Mouse (Mus musculus) olfactory bulb, adult 2 months (tissue): ENCODE data around the gene Klhl29. TPM values are rescaled to one million over a fixed set of nuclear protein-coding genes. Genes with fewer than 3 reads are reported as not detected.

Source experiments
- H3K27ac ChIP-seq: fragments of 200-500 bp; 2 replicates; pipeline ENCODE4 v1.5.1; 2012; ENCODE audit warnings: low read depth, low read length; ENCODE audit not compliant: insufficient read depth
- H3K4me1 ChIP-seq: fragments of 200-500 bp; 2 replicates; pipeline ENCODE4 v1.6.1; 2012; ENCODE audit warnings: low read length; ENCODE audit not compliant: control insufficient read depth, insufficient read depth
- H3K4me3 ChIP-seq: fragments of 200-500 bp; 2 replicates; pipeline ENCODE4 v1.5.1; 2012; ENCODE audit warnings: mild to moderate bottlenecking, low read depth, low read length, moderate library complexity; ENCODE audit not compliant: insufficient read depth
- CTCF ChIP-seq: fragments of 200-500 bp; IDR thresholded peaks from 2 replicates; pipeline ENCODE4 v1.5.1; 2012; ENCODE audit warnings: low read depth, mild to moderate bottlenecking, low read length, moderate library complexity; ENCODE audit not compliant: insufficient read depth
- POLR2A ChIP-seq: fragments of 200-500 bp; IDR thresholded peaks from 2 replicates; pipeline ENCODE4 v1.6.1; 2012; ENCODE audit warnings: mild to moderate bottlenecking, low read depth, low read length, moderate library complexity; ENCODE audit not compliant: insufficient read depth
- WGBS: fragments of 180-500 bp; shearing (Covaris S2); methylation state at CpG from one replicate; pipeline ENCODE4 v1.1.7; 2018; 5-methylcytosine and 5-hydroxymethylcytosine counted together
- polyA plus RNA-seq: library from polyadenylated mRNA; stranded (reverse); fragments of >200 nt; gene quantifications from 2 replicates; pipeline ENCODE4 v1.2.4, GENCODE M21; 2012; ENCODE audit warnings: low replicate concordance; ENCODE audit not compliant: missing spikeins, insufficient read depth, insufficient read length

Klhl29 gene
- polyA plus RNA-seq, 1 experiment: not detected

DNA sequence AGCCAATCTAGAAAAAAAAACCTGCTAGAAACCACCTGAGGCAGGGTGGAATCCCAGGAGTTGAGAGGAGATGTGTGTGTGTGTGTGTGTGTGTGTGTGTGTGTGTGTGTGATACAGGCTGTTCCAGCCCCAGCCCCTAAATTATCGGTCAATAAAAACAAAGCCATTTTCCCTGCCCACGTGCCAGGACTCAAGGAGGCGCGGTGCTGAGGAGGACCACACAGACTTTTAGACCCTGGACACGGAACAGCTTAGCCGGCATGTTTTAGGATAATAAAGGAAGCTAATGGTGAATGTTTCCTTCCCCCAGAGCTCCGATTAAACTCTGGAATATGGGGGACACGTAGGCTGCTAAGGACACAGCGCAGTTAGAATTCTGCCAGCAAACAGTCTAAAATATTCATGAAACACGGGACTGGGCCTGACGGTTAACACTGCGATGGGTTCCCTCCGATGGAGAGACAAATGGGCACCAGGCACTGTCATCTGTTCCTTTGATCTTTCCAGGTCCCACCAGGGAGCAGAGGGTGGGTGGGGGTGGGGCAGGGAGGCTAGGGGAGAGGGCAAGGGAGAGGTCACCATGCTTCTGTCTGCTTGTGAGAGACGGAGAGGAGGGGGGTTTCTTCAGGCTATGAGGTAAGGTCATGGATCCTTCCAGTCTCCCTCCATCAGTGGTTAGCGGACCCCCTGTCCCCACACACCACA is 185.9 kb downstream of the Klhl29 start:
- 72% methylated on average over 15 of the region's 15 CpGs for WGBS
- Histone ChIP-seq H3K27ac (no peak overlapping the region), H3K4me1 (peaks cover 41% of the 10 kb centered on the region), H3K4me3 (no peak overlapping the region)
- TF ChIP-seq CTCF: no peak
- TF ChIP-seq POLR2A: no peak

DNA sequence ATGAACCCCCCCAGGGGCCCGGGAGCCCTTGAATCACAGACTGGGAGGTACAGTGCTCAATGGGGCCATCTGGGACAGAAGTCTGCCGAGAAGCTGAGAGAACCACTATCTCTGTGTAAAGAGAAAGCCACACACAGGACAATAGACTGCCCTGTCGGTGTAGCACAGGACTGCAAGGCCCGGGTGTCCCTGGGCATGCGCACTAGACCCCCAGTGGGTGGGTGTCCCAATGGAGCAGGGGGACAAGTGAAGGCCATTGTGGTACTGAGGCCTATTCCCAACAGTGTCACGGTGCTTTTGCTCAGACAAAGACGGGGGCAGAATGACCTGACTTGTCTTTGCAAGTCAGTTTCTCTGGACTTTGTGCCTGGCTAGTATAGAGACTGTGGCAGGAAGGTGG is 186.6 kb downstream of the Klhl29 start:
- 64% methylated on average over 7 of the region's 7 CpGs for WGBS
- no peak overlapping the region for H3K27ac ChIP-seq
- peaks cover 41% of the 10 kb centered on the region for H3K4me1 ChIP-seq
- H3K4me3 ChIP-seq: no peak overlapping the region
- no peak for TF ChIP-seq CTCF
- TF ChIP-seq POLR2A: no peak

DNA sequence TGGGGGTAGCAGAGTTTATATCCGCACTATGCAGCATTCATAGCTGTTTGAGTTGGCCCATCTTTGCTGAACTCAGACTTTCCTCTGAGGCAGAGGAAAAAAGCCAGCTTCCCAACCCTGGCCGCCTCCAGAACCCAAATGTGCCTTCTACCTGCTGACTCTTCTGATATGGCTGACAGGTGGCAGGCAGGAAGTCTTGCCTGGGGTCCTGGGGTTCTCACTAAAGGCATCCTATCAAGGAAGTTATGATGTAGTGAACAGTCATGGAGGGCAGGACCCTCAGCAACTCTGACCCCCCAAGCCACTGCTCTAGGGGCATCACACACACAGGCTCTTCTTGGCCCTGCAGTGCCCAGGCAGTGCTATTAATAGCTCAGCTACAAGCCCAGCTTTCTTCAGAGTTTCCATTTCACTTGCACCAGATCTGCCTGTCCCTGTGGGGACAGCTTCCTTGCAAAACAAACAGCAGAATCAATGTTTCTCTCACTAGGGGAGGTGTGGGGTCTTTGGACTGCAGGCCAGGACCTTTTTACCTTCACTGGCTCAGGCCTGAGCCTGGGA is 187.6 kb downstream of the Klhl29 start:
- H3K4me3 ChIP-seq: no peak overlapping the region
- TF ChIP-seq CTCF: no peak
- no peak for TF ChIP-seq POLR2A
- H3K4me1 ChIP-seq: peaks cover 45% of the 10 kb centered on the region
- WGBS: 59% methylated on average over 2 of the region's 2 CpGs
- no peak overlapping the region for H3K27ac ChIP-seq

DNA sequence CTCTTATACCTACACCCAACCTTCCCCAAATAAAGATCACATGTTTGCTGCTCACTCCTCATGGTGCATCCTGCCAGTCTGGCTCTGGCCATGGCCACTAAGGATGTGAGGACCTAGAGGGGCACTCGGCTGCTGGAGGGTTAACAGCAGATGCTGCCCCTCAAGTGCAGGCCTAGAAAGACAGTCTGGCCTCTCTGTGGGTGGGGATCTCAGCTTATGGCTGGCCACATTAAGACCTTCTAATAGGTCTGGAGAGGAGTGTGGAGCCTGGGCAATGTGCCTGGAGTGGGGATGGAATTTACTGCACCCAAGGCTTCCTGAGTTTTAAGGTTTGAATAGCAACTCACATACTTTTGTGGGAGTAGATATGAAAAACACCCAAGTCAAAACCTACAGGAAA is 188.8 kb downstream of the Klhl29 start:
- Histone ChIP-seq H3K27ac (no peak overlapping the region), H3K4me3 (no peak overlapping the region), H3K4me1 (peaks cover 41% of the 10 kb centered on the region)
- WGBS: 76% methylated on average over 1 of the region's 1 CpGs
- TF ChIP-seq POLR2A: no peak
- TF ChIP-seq CTCF: no peak

DNA sequence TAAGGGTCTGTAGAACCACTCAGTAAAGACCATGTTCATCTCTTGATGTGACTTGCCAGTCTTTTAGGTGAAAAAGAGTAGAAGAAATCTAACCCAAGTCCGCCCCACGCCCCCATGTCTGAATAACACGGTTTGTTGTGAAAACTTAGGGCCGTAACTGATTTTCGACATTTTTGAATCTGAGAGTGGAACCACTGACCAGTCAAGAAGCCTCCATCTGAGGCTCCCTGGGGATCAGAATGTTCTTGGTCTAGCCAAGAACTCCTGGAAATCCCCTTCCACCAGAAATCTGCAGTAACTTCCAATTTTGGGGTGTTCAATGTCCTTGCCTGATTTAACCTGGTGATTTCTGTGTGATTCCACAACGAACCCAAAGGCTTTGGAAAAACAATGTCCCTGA is 189.9 kb downstream of the Klhl29 start:
- 90% methylated on average over 6 of the region's 6 CpGs for WGBS
- Histone ChIP-seq H3K27ac (no peak overlapping the region), H3K4me1 (peaks cover 39% of the 10 kb centered on the region), H3K4me3 (no peak overlapping the region)
- TF ChIP-seq POLR2A (no peak), CTCF (no peak)

DNA sequence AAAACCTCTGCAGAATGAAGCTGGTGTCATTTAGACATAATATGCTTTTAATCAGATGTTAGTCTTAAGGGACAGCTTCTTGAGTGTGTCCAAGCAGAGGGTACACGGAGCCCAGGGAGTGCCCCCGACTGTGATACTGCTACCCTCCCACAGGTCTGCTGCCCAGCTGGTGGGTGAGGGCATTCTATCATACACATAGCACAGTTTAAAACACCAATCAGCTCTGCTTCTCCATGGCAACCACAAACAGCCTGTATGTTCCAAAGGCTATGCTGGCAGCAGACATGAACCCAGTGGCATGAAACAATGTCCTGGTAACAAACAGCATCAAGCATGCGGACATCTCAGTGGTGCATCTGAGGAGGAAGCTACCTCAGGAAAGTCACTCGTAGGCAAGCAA is 192.9 kb downstream of the Klhl29 start:
- WGBS: 80% methylated on average over 4 of the region's 4 CpGs
- Histone ChIP-seq H3K4me3 (no peak overlapping the region), H3K4me1 (peaks cover 22% of the 10 kb centered on the region), H3K27ac (peak overlapping the region; percentile 86)
- TF ChIP-seq CTCF: no peak
- TF ChIP-seq POLR2A: no peak

DNA sequence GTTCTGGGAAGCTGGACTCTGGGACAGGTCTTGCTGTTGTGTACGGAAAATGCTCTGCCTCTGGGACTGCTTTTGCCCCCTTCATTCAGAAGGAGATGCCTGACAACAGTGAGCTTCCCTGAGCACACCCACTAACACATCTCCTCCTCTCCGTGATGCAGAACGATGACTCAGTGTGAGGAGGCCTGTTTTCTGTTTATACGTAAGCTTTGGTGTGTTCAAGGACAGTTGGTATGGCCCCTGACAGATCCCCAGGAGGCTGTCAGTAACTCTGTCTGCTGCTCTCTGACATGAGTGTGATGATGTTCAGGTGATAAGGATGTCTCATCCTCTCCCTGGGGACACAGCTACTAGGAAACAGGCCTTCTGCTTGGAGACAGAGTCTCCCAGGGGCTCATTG is 193.3 kb downstream of the Klhl29 start:
- Histone ChIP-seq H3K4me1 (peaks cover 22% of the 10 kb centered on the region), H3K27ac (peak overlapping the region; percentile 86), H3K4me3 (no peak overlapping the region)
- 29% methylated on average over 4 of the region's 4 CpGs for WGBS
- TF ChIP-seq CTCF (no peak), POLR2A (no peak)

DNA sequence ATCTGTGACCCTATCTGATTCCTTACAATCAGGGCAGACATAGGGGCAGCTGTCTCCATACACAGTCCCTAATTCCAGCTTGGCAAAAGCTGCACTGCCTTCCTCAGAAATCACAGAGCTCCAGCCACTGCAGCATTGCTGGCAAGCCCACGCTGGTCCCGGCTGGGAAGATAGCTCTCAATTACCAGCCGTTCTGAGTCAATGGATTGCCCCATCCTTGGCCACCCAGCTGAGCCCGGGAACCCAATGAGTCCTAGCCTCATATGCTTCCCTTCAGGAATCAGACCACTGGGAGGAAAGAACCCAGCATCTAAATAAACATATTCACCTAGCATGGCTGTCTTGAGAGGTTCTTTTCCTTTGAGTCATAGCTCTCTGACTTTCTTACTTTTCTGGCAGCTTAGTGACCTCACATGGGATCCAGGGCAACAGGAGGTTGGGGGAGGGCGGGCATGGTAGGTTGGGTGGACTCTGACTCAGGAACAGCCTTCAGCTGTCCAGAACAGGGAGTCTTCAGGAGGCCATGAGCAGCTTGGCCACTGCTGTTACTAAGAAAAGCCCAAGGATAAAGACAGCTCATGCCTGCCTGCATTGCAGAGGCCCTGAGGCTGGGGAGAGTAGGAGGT is 198.7 kb downstream of the Klhl29 start:
- TF ChIP-seq POLR2A (no peak), CTCF (no peak)
- Histone ChIP-seq H3K4me1 (peaks cover 22% of the 10 kb centered on the region), H3K27ac (no peak overlapping the region), H3K4me3 (no peak overlapping the region)
- WGBS: 50% methylated on average over 5 of the region's 5 CpGs

DNA sequence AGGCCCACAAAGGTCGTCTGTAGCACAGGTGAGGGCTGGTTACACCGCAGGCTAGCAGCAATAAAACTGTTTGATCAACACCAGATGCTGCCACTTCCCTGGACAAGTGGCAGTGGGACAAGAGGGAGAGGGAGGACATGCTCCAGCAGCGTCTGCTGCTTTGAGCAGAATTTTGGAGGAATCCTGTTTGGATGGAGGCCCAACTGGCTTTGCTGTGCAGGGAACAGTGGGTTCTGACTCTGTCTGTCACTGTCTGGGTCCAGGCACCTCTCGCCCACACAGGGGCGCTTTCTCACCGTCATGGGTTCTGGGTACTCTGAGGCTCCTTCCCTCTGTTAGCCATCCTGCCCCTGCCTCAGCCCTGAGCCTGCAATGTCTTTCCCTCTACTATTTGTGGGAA is 209.3 kb downstream of the Klhl29 start:
- Histone ChIP-seq H3K4me3 (no peak overlapping the region), H3K27ac (no peak overlapping the region), H3K4me1 (peaks cover 25% of the 10 kb centered on the region)
- TF ChIP-seq POLR2A (no peak), CTCF (no peak)
- WGBS: 69% methylated on average over 6 of the region's 6 CpGs
